Mouse (Mus musculus) c-Kit-positive CD71-negative TER-119-negative erythroid progenitor cells, embryonic 14.5 days (primary cell): ENCODE data around the gene D930020B18Rik.

Source experiments
- DNase-seq: peaks from one replicate; pipeline ENCODE4 v3.0.0-alpha.2; 2013; ENCODE audit warnings: low read depth

Gene D930020B18Rik

GRCm38 (mm10) chr10:121640150-121640930 lies 1.0 kb upstream of the D930020B18Rik start:
- no peak for DNase-seq

GRCm38 (mm10) chr10:121640944-121641271 lies 480 bp upstream of the D930020B18Rik start:
- no peak for DNase-seq

GRCm38 (mm10) chr10:121642054-121642947 lies 913 bp downstream of the D930020B18Rik start:
- no peak for DNase-seq

- no peak for DNase-seq
These were observed 4.9 kb downstream of the D930020B18Rik start for GRCm38 (mm10) chr10:121646294-121646693.

GRCm38 (mm10) chr10:121653079-121653478 lies 11.7 kb downstream of the D930020B18Rik start:
- no peak for DNase-seq

- DNase-seq: no peak
These were observed 14.5 kb downstream of the D930020B18Rik start for GRCm38 (mm10) chr10:121655907-121656306.

- no peak for DNase-seq
These were observed 21.3 kb downstream of the D930020B18Rik start for GRCm38 (mm10) chr10:121662711-121663110.

- no peak for DNase-seq
These were observed 22.2 kb downstream of the D930020B18Rik start for GRCm38 (mm10) chr10:121663599-121663998.

- DNase-seq: no peak
These were observed 24.3 kb downstream of the D930020B18Rik start for GRCm38 (mm10) chr10:121665631-121666145.

GRCm38 (mm10) chr10:121669103-121669502 lies 27.7 kb downstream of the D930020B18Rik start:
- no peak for DNase-seq

GRCm38 (mm10) chr10:121677019-121677418 lies 35.6 kb downstream of the D930020B18Rik start:
- DNase-seq: no peak

- no peak for DNase-seq
These were observed 39.5 kb downstream of the D930020B18Rik start for GRCm38 (mm10) chr10:121680902-121681301.

- no peak for DNase-seq
These were observed 41.2 kb downstream of the D930020B18Rik start for GRCm38 (mm10) chr10:121682539-121682938.

- DNase-seq: no peak
These were observed 44.8 kb downstream of the D930020B18Rik start for GRCm38 (mm10) chr10:121686153-121686660.

- DNase-seq: no peak
These were observed 46.1 kb downstream of the D930020B18Rik start for GRCm38 (mm10) chr10:121687511-121687910.

GRCm38 (mm10) chr10:121689591-121690314 lies 48.4 kb downstream of the D930020B18Rik start:
- DNase-seq: peak; percentile 57

- no peak for DNase-seq
These were observed 51.7 kb downstream of the D930020B18Rik start for GRCm38 (mm10) chr10:121692944-121693579.

- no peak for DNase-seq
These were observed 53.2 kb downstream of the D930020B18Rik start for GRCm38 (mm10) chr10:121694567-121694966.

GRCm38 (mm10) chr10:121701296-121702248 lies 60.2 kb downstream of the D930020B18Rik start:
- DNase-seq: peak; percentile 28

- no peak for DNase-seq
These were observed 62.2 kb downstream of the D930020B18Rik start for GRCm38 (mm10) chr10:121703619-121704018.
